Mouse (Mus musculus): Measurements from ENCODE around the gene Wdr92. TPM values are rescaled to one million over a fixed set of nuclear protein-coding genes. Genes with fewer than 3 reads are reported as not detected.

The Wdr92 gene
- total RNA-seq, 1 experiment from 2014 or later: 25.8 TPM

DNA sequence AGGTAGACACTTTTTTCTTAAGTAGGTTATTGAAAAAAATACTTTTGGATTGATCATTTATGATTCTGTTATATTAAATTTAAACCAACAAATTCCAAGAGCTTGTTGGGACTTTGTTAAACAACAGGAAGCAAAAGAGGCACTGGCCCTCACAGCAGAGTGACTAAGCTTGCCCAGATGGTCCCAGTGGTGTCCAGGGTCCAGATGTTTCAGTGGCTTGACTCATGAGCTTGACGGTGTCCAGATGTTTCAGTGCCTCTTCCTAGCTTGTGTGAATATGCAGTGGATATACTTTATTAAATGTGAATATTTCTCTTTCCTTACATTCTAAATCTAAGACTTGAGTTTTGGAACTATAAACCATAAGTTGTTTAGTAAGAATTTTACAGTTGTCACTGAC is 86.9 kb downstream of the Wdr92 start:
- ATAC-seq (replicated peaks in 1 of 2; ENCODE audit: insufficient read depth in 1 of 2, low FRiP score in 2 of 2, low TSS enrichment in 1 of 2, low read depth in 1 of 2, poor library complexity in 2 of 2, severe bottlenecking in 2 of 2): no peak

DNA sequence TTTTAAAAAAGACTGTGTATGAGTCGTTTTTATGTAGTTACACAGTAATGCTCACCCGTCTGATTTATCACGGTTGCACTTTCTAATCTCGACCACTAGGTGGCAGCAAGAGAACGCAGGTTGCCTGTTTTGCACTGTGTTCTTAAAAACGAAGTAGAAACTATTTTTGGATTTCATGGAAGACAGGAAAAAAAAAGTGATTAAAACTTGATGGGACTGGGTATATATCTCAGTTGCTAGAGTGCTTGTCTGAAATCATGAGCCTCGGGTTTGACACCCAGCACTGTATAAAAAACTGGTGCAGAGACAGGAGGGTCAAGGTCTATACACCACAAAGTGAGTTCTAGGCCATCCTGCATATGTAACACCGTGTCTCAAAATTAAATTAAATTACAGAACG is 98.1 kb downstream of the Wdr92 start:
- ATAC-seq (replicated peaks in 1 of 2; ENCODE audit: insufficient read depth in 1 of 2, low FRiP score in 2 of 2, low TSS enrichment in 1 of 2, low read depth in 1 of 2, poor library complexity in 2 of 2, severe bottlenecking in 2 of 2): peak; percentile 77 to 91; a peak in 3 of 4 replicates

Other genes starting within 250 kb of the Wdr92 start
- 6.0 and 11.5 TPM in 2 replicates for gene Fbxo48, start 230.7 kb upstream of the Wdr92 start, total RNA-seq (2017)
- gene Cnrip1, start 130.5 kb upstream of the Wdr92 start, total RNA-seq (2017): 17.6 and 23.3 TPM in 2 replicates
- gene Plek, start 129.7 kb upstream of the Wdr92 start, total RNA-seq (2017): 166 and 168 TPM in 2 replicates
- 57.2 and 94.9 TPM in 2 replicates for gene Ppp3r1, start 22.8 kb upstream of the Wdr92 start, total RNA-seq (2017)
- gene Pno1, start 29.5 kb downstream of the Wdr92 start, total RNA-seq (2017): 58.8 and 101 TPM in 2 replicates
- gene C1d, start 75.5 kb downstream of the Wdr92 start, total RNA-seq (2017): 88.7 and 92.7 TPM in 2 replicates

Measured in hematopoietic stem cell, adult 5-6 weeks (primary cell).